Mouse (Mus musculus) liver, embryonic 15.5 days (tissue): ENCODE measurements around the gene Dnaja1. TPM values are rescaled to one million over a fixed set of nuclear protein-coding genes. Genes with fewer than 3 reads are reported as not detected.

Experiments used
- ATAC-seq: fragments of 200-750 bp; cut with Nextera tagmentation; 2 replicates; pipeline ENCODE4 v1.8.0; 2017; ENCODE audit warnings: moderate number of reproducible peaks, mild to moderate bottlenecking, moderate library complexity; ENCODE audit not compliant: insufficient read depth
- H3K27ac ChIP-seq: fragments of 300-500 bp; sonication (generic); replicated peaks from 2 replicates; pipeline ENCODE4 v1.5.1; 2015; ENCODE audit warnings: mild to moderate bottlenecking, inconsistent platforms
- H3K27me3 ChIP-seq: fragments of 300-500 bp; sonication (generic); 2 replicates; pipeline ENCODE4 v1.6.1; 2015; ENCODE audit warnings: mild to moderate bottlenecking, inconsistent platforms
- H3K36me3 ChIP-seq: fragments of 300-500 bp; sonication (generic); replicated peaks from 2 replicates; pipeline ENCODE4 v1.6.1; 2015; ENCODE audit warnings: moderate library complexity, mild to moderate bottlenecking, inconsistent platforms
- H3K4me1 ChIP-seq: fragments of 300-500 bp; sonication (generic); replicated peaks from 2 replicates; pipeline ENCODE4 v1.6.1; 2015; ENCODE audit warnings: inconsistent platforms
- H3K4me2 ChIP-seq: fragments of 300-500 bp; sonication (generic); 2 replicates; pipeline ENCODE4 v1.6.1; 2015; ENCODE audit warnings: moderate library complexity, mild to moderate bottlenecking, inconsistent platforms
- H3K4me3 ChIP-seq: fragments of 300-500 bp; sonication (generic); replicated peaks from 2 replicates; pipeline ENCODE4 v1.5.1; 2015; ENCODE audit warnings: mild to moderate bottlenecking, inconsistent platforms
- H3K9ac ChIP-seq: fragments of 300-500 bp; sonication (generic); 2 replicates; pipeline ENCODE4 v1.6.1; 2015; ENCODE audit warnings: moderate library complexity, mild to moderate bottlenecking, inconsistent platforms
- H3K9me3 ChIP-seq: fragments of 300-500 bp; sonication (generic); replicated peaks from 2 replicates; pipeline ENCODE4 v1.6.1; 2016; ENCODE audit warnings: inconsistent platforms
- WGBS: fragments of 180-500 bp; shearing (Covaris S2); methylation state at CpG from one replicate; pipeline ENCODE4 v1.1.7; 2015; ENCODE audit warnings: mixed read lengths; ENCODE audit not compliant: insufficient replicate concordance; 5-methylcytosine and 5-hydroxymethylcytosine counted together
- polyA plus RNA-seq: library from polyadenylated mRNA; unstranded; fragments of >200 nt; fragmentation: Nextera tagmentation; extraction: Ambion mirVana; gene quantifications from 2 replicates; pipeline ENCODE4 v1.2.1, GENCODE M21; 2015

Gene Dnaja1
- 121 and 130 TPM in 2 replicates for polyA plus RNA-seq

DNA sequence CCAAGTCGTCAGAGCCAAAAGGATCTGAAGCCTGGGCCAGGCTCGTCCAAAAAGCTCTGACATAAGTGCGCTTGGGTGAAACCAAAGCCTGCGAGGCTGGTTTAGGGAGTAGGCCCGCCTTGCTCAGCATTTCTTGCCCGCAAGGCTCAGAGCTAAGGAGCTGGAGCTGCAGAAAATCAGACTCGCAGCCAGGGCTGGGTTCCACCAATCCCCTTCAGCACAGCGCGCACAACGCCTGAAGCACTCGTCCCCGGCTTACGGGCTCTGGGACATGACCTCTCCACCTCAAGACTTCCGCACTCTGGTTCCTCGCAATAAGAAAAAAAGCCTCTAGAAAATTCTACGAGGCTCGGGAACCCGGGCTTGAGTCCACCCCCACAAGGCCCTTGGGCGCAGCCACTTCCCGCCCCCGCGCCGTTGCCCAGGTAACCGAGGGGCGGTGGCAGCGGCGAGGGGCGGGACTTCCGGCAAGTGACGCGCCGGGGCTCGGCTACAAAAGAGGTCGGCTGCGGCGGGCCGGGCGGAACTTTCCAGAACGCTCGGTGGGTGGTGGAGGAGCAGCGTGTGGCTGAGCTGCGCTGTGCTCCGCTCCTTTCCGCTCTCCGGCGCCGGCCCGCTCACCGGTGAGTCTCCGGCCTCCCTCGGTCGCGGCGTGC, at the start of gene Dnaja1:
Gene Dnaja1, plus strand, starts transcription at position 140 of the 656 bp plus-strand sequence.
- under 1% methylated on average over 54 of the region's 54 CpGs for WGBS

DNA sequence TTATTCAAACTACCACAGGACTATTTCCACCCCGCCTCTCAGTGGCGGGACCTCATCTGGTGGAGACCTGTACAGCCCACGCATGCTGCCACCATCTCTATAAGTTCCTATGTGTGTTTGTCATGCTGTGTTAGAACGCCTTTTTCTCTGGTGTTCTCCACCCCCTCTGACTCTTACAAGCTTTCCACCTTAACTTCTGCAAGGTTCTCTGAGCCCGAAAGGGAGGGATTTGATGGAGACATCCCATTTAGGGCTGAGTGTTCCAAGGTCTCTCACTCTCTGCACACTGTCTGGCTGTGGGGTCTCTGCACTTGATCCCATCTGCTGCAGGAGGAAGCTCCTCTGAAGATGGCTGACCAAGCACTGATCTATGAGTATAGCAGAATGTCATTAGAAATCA, 48.4 kb upstream of the Dnaja1 start:
- Histone ChIP-seq H3K27ac (no peak overlapping the region), H3K4me3 (no peak overlapping the region), H3K9ac (no peak overlapping the region), H3K4me2 (no peak overlapping the region), H3K27me3 (no peaks in the 10 kb centered on the region; the same call in 1 of the 2 replicates), H3K4me1 (no peaks in the 10 kb centered on the region), H3K36me3 (no peaks in the 10 kb centered on the region), H3K9me3 (no peaks in the 10 kb centered on the region)
- ATAC-seq = no peak
- 78% methylated on average over 5 of the region's 5 CpGs for WGBS

More for the DNA sequence above, at the start of gene Dnaja1:
- Histone ChIP-seq H3K27me3 (no peaks in the 10 kb centered on the region), H3K27ac (peak within 1 kb of the TSS; percentile 97), H3K9ac (peak within 1 kb of the TSS; percentile 98), H3K4me1 (peaks cover 54% of the 10 kb centered on the region), H3K9me3 (no peaks in the 10 kb centered on the region), H3K4me2 (peak within 1 kb of the TSS; percentile 90), H3K36me3 (peaks cover 29% of the 10 kb centered on the region), H3K4me3 (peak within 1 kb of the TSS; percentile 98)
- peak; percentile 85 for ATAC-seq

DNA sequence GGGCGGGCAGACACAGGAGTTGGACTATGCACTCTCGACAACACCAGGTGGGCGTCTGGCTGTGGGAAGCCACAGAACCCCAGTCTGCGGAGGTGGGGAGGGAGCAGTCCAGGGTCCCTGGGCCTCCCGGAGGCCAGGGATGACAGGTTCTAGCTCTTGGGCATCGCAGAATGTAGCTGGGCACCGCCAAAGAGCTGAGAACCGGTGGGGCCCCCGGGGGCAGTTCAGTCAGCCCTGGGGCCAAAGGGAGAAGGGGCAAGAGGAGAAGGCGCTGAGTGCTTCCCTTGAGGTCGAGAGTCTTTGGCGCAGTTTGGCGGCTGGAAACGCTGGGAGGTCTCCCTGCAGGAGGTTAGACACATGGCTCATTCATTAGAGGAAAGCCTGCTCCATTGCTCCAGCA, 45.6 kb upstream of the Dnaja1 start:
- no peak overlapping the region for H3K27ac ChIP-seq
- no peaks in the 10 kb centered on the region for H3K4me1 ChIP-seq
- 0 out of 2 replicates have a peak overlapping the region, but pooled peaks have one; percentile 5 for H3K4me2 ChIP-seq
- 18% methylated on average over 14 of the region's 14 CpGs for WGBS
- H3K27me3 ChIP-seq = no peaks in the 10 kb centered on the region; the same call in 1 of the 2 replicates
- no peak overlapping the region for H3K9ac ChIP-seq
- no peaks in the 10 kb centered on the region for H3K36me3 ChIP-seq
- peak; percentile 47; the same call in 1 of the 2 replicates for ATAC-seq
- no peaks in the 10 kb centered on the region for H3K9me3 ChIP-seq
- H3K4me3 ChIP-seq = no peak overlapping the region

DNA sequence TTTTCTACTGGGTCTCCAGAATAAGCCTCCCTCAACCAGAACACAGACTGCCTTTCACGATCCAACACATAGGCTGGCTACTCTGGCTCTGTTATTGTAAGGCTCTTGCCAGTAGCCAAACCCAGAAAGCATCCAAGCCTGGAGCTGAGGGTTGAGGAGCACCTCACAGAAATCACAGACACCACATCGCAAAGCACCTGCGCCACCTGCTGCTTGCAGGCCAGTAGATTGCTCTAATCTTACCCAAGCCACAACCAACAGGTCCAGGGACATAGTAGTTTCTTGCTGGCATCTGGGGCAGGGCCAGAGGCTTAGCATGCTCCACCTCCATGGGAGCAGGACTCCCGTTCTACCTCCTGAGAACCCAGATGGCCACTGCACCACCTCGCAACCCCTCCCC, 44.8 kb upstream of the Dnaja1 start:
- H3K9me3 ChIP-seq = no peaks in the 10 kb centered on the region
- no peak for ATAC-seq
- 38% methylated on average over 5 of the region's 5 CpGs for WGBS
- no peaks in the 10 kb centered on the region for H3K4me1 ChIP-seq
- H3K4me3 ChIP-seq = no peak overlapping the region
- no peaks in the 10 kb centered on the region for H3K36me3 ChIP-seq
- no peak overlapping the region for H3K27ac ChIP-seq
- H3K27me3 ChIP-seq = no peaks in the 10 kb centered on the region; the same call in 1 of the 2 replicates
- H3K4me2 ChIP-seq = no peak overlapping the region
- H3K9ac ChIP-seq = no peak overlapping the region

DNA sequence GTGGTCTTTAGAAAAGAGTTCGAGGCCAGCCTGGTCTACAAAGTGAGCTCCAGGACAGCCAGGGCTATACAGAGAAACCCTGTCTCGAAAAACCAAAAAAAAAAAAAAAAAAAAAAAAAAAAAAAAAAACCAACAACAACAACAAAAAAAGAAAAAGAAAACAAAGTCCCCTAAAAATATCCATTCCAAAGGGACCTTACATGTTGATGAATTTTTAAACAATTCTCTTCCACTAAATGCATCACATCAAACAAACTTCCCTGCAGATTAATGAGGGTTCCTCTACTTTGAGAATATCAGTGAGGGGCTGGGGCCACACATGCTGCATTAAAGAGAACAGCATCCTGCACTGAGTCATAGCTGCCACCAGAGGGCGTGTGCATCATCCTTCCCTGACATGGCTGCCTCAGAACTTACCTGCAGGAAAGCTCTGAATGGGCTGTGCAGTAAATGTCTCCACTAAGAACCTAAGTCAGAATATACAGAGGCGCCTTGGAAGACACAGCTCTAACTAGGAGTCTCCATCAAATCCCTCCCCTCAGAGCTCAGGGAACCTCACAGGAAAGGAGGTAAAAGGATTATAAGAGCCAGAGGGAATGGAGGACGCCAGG, 41.6 kb upstream of the Dnaja1 start:
- ATAC-seq = no peak
- H3K27me3 ChIP-seq = no peaks in the 10 kb centered on the region
- 34% methylated on average over 5 of the region's 5 CpGs for WGBS

DNA sequence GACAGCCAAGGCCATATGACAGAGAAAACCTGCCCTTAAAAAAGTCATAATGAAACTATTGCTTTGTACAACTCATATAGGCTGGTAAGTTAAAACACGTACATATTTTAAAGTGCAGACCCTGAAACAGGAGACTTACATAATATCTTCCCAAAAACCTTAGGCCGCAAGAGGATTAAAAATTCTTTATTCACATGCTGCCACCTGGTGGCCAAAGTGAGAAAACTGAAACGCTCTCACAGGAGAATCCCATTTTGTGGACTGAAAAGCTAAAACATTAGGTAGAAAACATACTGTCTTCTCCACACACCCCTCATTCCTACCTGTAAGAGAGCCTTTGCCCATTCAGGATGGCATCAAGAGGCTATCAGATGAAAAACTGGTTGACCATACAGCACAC, 40.0 kb upstream of the Dnaja1 start:
- H3K27me3 ChIP-seq = no peaks in the 10 kb centered on the region
- H3K36me3 ChIP-seq = 0 out of 2 replicates have a peak, but pooled peaks cover 6% of the 10 kb centered on the region
- 13% methylated on average over 3 of the region's 3 CpGs for WGBS
- no peaks in the 10 kb centered on the region for H3K9me3 ChIP-seq
- no peak for ATAC-seq
- H3K27ac ChIP-seq = no peak overlapping the region
- H3K4me1 ChIP-seq = no peaks in the 10 kb centered on the region
- H3K9ac ChIP-seq = no peak overlapping the region
- H3K4me2 ChIP-seq = no peak overlapping the region
- no peak overlapping the region for H3K4me3 ChIP-seq

More for the DNA sequence above, 41.6 kb upstream of the Dnaja1 start:
- Histone ChIP-seq H3K4me1 (no peaks in the 10 kb centered on the region), H3K9ac (no peak overlapping the region), H3K36me3 (no peaks in the 10 kb centered on the region), H3K4me3 (no peak overlapping the region), H3K27ac (no peak overlapping the region), H3K4me2 (no peak overlapping the region), H3K9me3 (no peaks in the 10 kb centered on the region)

DNA sequence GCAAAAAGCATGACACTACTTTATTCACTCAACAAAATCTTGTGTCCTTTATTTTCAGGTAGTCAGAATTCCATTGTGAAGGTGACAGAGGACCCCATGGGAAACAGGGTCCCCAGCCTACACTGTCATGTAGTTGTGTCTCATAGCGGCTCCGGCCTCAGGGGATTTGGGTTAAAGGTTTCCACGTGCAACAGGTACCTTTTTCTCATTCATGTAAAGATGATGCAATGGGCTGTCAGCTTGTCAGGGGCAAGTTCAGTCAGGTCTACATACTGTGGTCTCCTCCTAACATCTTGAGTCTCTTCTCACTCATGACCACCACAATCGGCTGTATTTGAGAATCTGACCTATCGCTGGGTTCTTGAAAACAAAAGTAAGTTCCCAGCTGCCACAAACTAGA, 39.6 kb upstream of the Dnaja1 start:
- Histone ChIP-seq H3K9ac (no peak overlapping the region), H3K4me3 (no peak overlapping the region), H3K4me1 (no peaks in the 10 kb centered on the region), H3K36me3 (peaks cover 10% of the 10 kb centered on the region; the same call in 1 of the 2 replicates), H3K9me3 (no peaks in the 10 kb centered on the region), H3K27ac (no peak overlapping the region), H3K27me3 (no peaks in the 10 kb centered on the region), H3K4me2 (no peak overlapping the region)
- 83% methylated on average over 5 of the region's 5 CpGs for WGBS
- no peak for ATAC-seq

DNA sequence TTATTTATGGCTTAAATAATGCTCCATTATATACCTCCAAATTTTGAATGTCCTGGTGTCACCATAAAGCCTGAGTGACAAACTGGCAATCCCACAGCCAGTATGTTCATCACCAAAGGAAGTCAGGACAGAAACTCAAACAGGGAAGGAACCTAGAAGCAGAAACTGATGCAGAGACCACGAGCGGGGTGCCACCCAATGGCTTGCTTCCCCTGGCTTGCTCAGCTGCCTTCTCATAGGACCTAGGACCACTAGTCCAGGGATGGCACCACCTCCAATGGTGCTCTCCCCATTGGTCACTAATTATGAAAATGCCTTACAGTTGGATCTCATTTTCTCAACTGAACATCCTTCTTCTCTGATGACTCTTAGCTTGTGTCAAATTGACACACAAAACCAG, 38.6 kb upstream of the Dnaja1 start:
- H3K4me1 ChIP-seq = no peaks in the 10 kb centered on the region
- WGBS = 48% methylated on average over 2 of the region's 2 CpGs
- H3K27me3 ChIP-seq = no peaks in the 10 kb centered on the region
- H3K36me3 ChIP-seq = peaks cover 16% of the 10 kb centered on the region
- H3K4me3 ChIP-seq = no peak overlapping the region
- no peaks in the 10 kb centered on the region for H3K9me3 ChIP-seq
- ATAC-seq = no peak
- H3K9ac ChIP-seq = no peak overlapping the region
- no peak overlapping the region for H3K27ac ChIP-seq
- no peak overlapping the region for H3K4me2 ChIP-seq

DNA sequence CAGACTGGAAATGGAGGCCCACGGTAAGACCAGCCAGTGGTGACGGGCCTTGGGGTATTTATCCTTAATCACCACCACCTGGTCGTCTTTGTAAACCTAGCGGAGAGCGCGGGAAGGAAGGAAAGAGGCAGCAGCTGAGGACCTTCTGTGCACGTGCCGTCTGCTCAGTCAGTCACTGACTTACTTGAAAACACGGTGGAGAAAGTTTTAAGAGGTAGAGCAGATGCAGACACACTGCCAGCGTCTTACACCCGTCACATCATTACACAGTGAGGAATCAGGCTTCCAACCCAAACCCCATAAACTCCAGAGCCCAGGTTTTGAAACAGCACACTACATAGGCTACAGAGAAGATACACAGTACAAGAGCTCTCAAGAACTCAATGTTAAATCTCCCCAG, 30.9 kb upstream of the Dnaja1 start:
- H3K9me3 ChIP-seq = no peaks in the 10 kb centered on the region
- no peak overlapping the region for H3K9ac ChIP-seq
- no peak for ATAC-seq
- 81% methylated on average over 11 of the region's 11 CpGs for WGBS
- H3K36me3 ChIP-seq = peaks cover 63% of the 10 kb centered on the region
- no peak overlapping the region for H3K27ac ChIP-seq
- no peaks in the 10 kb centered on the region for H3K27me3 ChIP-seq
- H3K4me3 ChIP-seq = no peak overlapping the region
- no peaks in the 10 kb centered on the region for H3K4me1 ChIP-seq
- H3K4me2 ChIP-seq = no peak overlapping the region

DNA sequence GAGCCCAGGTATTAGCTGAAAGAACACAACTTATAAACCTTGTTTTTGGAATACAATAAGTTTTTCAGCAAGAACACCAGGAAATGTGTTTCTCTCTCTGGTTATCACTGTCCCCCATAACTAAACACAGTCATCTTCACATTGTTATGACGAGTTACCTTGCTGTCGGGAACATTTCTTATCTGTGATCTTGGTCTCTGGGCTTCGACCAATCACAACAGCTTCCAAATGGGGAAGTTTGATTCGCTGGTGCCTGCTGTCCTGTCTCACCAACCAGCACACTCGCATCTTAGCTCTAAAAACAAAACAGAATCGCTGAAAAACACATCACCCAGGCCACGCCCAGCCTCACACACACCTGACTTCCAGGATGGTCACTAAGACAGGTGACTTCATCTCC, 24.9 kb upstream of the Dnaja1 start:
- H3K4me3 ChIP-seq = no peak overlapping the region
- no peak for ATAC-seq
- WGBS = 41% methylated on average over 7 of the region's 7 CpGs

DNA sequence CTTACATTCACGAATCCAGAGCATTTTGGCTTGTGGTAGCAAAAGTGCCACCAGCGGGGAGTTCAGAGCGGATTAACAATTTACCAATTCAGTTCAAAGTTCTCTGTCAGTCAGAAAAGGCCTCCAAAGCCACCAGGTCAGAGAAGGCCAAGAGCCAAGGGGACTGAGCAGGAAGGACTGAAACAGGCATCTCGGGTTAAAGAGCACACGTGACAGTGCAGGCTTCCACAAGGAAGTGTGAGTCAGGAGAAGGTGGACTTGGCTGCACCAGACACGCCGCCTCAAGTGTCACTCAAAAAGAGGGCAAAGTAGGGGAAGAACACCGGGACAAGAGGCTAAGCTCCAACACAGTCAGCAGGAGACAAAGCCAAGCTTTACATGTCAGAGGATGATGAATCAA, 21.7 kb upstream of the Dnaja1 start:
- H3K27ac ChIP-seq = peak overlapping the region; percentile 59
- H3K9me3 ChIP-seq = no peaks in the 10 kb centered on the region
- 58% methylated on average over 8 of the region's 8 CpGs for WGBS
- H3K4me2 ChIP-seq = no peak overlapping the region
- no peak for ATAC-seq
- H3K4me3 ChIP-seq = no peak overlapping the region
- H3K36me3 ChIP-seq = peaks cover 7% of the 10 kb centered on the region
- H3K9ac ChIP-seq = no peak overlapping the region
- H3K27me3 ChIP-seq = no peaks in the 10 kb centered on the region
- peaks cover 48% of the 10 kb centered on the region for H3K4me1 ChIP-seq

More for the DNA sequence above, 24.9 kb upstream of the Dnaja1 start:
- no peak overlapping the region for H3K4me2 ChIP-seq
- H3K27ac ChIP-seq = no peak overlapping the region
- no peaks in the 10 kb centered on the region for H3K27me3 ChIP-seq
- H3K36me3 ChIP-seq = peaks cover 35% of the 10 kb centered on the region
- H3K4me1 ChIP-seq = peaks cover 25% of the 10 kb centered on the region
- no peak overlapping the region for H3K9ac ChIP-seq
- no peaks in the 10 kb centered on the region for H3K9me3 ChIP-seq
